Mouse (Mus musculus): ENCODE measurements around the gene Tatdn2. TPM values are rescaled to one million over a fixed set of nuclear protein-coding genes. Genes with fewer than 3 reads are reported as not detected.

Tatdn2 gene
- 61.3 and 112 TPM in 2 replicates for polyA plus RNA-seq (2011; ENCODE audit: insufficient read depth, insufficient read length, low replicate concordance, missing spikeins)

- TF ChIP-seq CTCF (IDR thresholded peaks at IDR 0.05; ENCODE audit: control insufficient read depth, insufficient read depth, low read length), result no peak
- peak; percentile 91; the same call in 1 of the 2 replicates for TF ChIP-seq POLR2A (IDR thresholded peaks at IDR 0.05; ENCODE audit: borderline replicate concordance, control insufficient read depth, low read depth, low read length)
- WGBS, result under 1% methylated on average over 58 of the region's 58 CpGs
- Histone ChIP-seq H3K4me1 (ENCODE audit: control insufficient read depth, insufficient read depth, low read length) (peaks cover 6% of the 10 kb centered on the region), H3K27ac (ENCODE audit: control insufficient read depth, insufficient read depth, low read depth, low read length, poor library complexity) (peak within 1 kb of the TSS; percentile 99), H3K4me3 (replicated peaks; ENCODE audit: control insufficient read depth, low read depth, low read length) (peak within 1 kb of the TSS; percentile 97)
These were observed at the start of gene Tatdn2 for GRCm38 (mm10) chr6:113696582-113697221. Gene Tatdn2, plus strand, starts transcription at chr6:113697050.

- Histone ChIP-seq H3K4me1 (ENCODE audit: control insufficient read depth, insufficient read depth, low read length) (peaks cover 6% of the 10 kb centered on the region; the same call in 1 of the 2 replicates), H3K27ac (ENCODE audit: control insufficient read depth, insufficient read depth, low read depth, low read length, poor library complexity) (peak overlapping the region; percentile 60), H3K4me3 (replicated peaks; ENCODE audit: control insufficient read depth, low read depth, low read length) (no peak overlapping the region)
- TF ChIP-seq POLR2A (IDR thresholded peaks at IDR 0.05; ENCODE audit: borderline replicate concordance, control insufficient read depth, low read depth, low read length) (no peak), CTCF (IDR thresholded peaks at IDR 0.05; ENCODE audit: control insufficient read depth, insufficient read depth, low read length) (no peak)
- 52% methylated on average over 7 of the region's 7 CpGs for WGBS
These were observed 47.3 kb upstream of the Tatdn2 start for GRCm38 (mm10) chr6:113649346-113650196.

GRCm38 (mm10) chr6:113650197-113650640 is 46.6 kb upstream of the Tatdn2 start:
- H3K4me3 ChIP-seq (replicated peaks; ENCODE audit: control insufficient read depth, low read depth, low read length), result no peak overlapping the region
- TF ChIP-seq POLR2A (IDR thresholded peaks at IDR 0.05; ENCODE audit: borderline replicate concordance, control insufficient read depth, low read depth, low read length) (no peak), CTCF (IDR thresholded peaks at IDR 0.05; ENCODE audit: control insufficient read depth, insufficient read depth, low read length) (no peak)
- peak overlapping the region; percentile 60 for H3K27ac ChIP-seq (ENCODE audit: control insufficient read depth, insufficient read depth, low read depth, low read length, poor library complexity)
- H3K4me1 ChIP-seq (ENCODE audit: control insufficient read depth, insufficient read depth, low read length), result peaks cover 7% of the 10 kb centered on the region; the same call in 1 of the 2 replicates
- WGBS, result 12% methylated on average over 4 of the region's 4 CpGs

- H3K4me3 ChIP-seq (replicated peaks; ENCODE audit: control insufficient read depth, low read depth, low read length), result no peak overlapping the region
- TF ChIP-seq POLR2A (IDR thresholded peaks at IDR 0.05; ENCODE audit: borderline replicate concordance, control insufficient read depth, low read depth, low read length) (no peak), CTCF (IDR thresholded peaks at IDR 0.05; ENCODE audit: control insufficient read depth, insufficient read depth, low read length) (no peak)
- no peak overlapping the region for H3K27ac ChIP-seq (ENCODE audit: control insufficient read depth, insufficient read depth, low read depth, low read length, poor library complexity)
- 62% methylated on average over 3 of the region's 3 CpGs for WGBS
- peaks cover 6% of the 10 kb centered on the region; the same call in 1 of the 2 replicates for H3K4me1 ChIP-seq (ENCODE audit: control insufficient read depth, insufficient read depth, low read length)
These were observed 45.2 kb upstream of the Tatdn2 start for GRCm38 (mm10) chr6:113651626-113652025.

- TF ChIP-seq CTCF (IDR thresholded peaks at IDR 0.05; ENCODE audit: control insufficient read depth, insufficient read depth, low read length), result no peak
- no peak for TF ChIP-seq POLR2A (IDR thresholded peaks at IDR 0.05; ENCODE audit: borderline replicate concordance, control insufficient read depth, low read depth, low read length)
- Histone ChIP-seq H3K4me3 (replicated peaks; ENCODE audit: control insufficient read depth, low read depth, low read length) (no peak overlapping the region), H3K27ac (ENCODE audit: control insufficient read depth, insufficient read depth, low read depth, low read length, poor library complexity) (peak overlapping the region; percentile 76), H3K4me1 (ENCODE audit: control insufficient read depth, insufficient read depth, low read length) (peaks cover 13% of the 10 kb centered on the region)
- 77% methylated on average over 7 of the region's 7 CpGs for WGBS
These were observed 43.3 kb upstream of the Tatdn2 start for GRCm38 (mm10) chr6:113653551-113653950.

- TF ChIP-seq CTCF (IDR thresholded peaks at IDR 0.05; ENCODE audit: control insufficient read depth, insufficient read depth, low read length) (no peak), POLR2A (IDR thresholded peaks at IDR 0.05; ENCODE audit: borderline replicate concordance, control insufficient read depth, low read depth, low read length) (no peak)
- peaks cover 15% of the 10 kb centered on the region for H3K4me1 ChIP-seq (ENCODE audit: control insufficient read depth, insufficient read depth, low read length)
- H3K4me3 ChIP-seq (replicated peaks; ENCODE audit: control insufficient read depth, low read depth, low read length), result no peak overlapping the region
- 16% methylated on average over 8 of the region's 8 CpGs for WGBS
- peak overlapping the region; percentile 76 for H3K27ac ChIP-seq (ENCODE audit: control insufficient read depth, insufficient read depth, low read depth, low read length, poor library complexity)
These were observed 42.7 kb upstream of the Tatdn2 start for GRCm38 (mm10) chr6:113654102-113654501.

GRCm38 (mm10) chr6:113654753-113655397 is 42.0 kb upstream of the Tatdn2 start:
- peak overlapping the region; percentile 59 for H3K27ac ChIP-seq (ENCODE audit: control insufficient read depth, insufficient read depth, low read depth, low read length, poor library complexity)
- H3K4me3 ChIP-seq (replicated peaks; ENCODE audit: control insufficient read depth, low read depth, low read length), result no peak overlapping the region
- no peak for TF ChIP-seq POLR2A (IDR thresholded peaks at IDR 0.05; ENCODE audit: borderline replicate concordance, control insufficient read depth, low read depth, low read length)

GRCm38 (mm10) chr6:113655475-113655874 is 41.4 kb upstream of the Tatdn2 start:
- no peak overlapping the region for H3K4me3 ChIP-seq (replicated peaks; ENCODE audit: control insufficient read depth, low read depth, low read length)
- H3K27ac ChIP-seq (ENCODE audit: control insufficient read depth, insufficient read depth, low read depth, low read length, poor library complexity), result no peak overlapping the region
- TF ChIP-seq POLR2A (IDR thresholded peaks at IDR 0.05; ENCODE audit: borderline replicate concordance, control insufficient read depth, low read depth, low read length) (no peak), CTCF (IDR thresholded peaks at IDR 0.05; ENCODE audit: control insufficient read depth, insufficient read depth, low read length) (no peak)
- peaks cover 17% of the 10 kb centered on the region for H3K4me1 ChIP-seq (ENCODE audit: control insufficient read depth, insufficient read depth, low read length)
- 89% methylated on average over 3 of the region's 3 CpGs for WGBS

More at GRCm38 (mm10) chr6:113654753-113655397, 42.0 kb upstream of the Tatdn2 start:
- peaks cover 15% of the 10 kb centered on the region for H3K4me1 ChIP-seq (ENCODE audit: control insufficient read depth, insufficient read depth, low read length)
- 29% methylated on average over 16 of the region's 16 CpGs for whole genome bisulfite sequencing
